Comparison of ENCODE assay signal across 8 mouse cellular contexts in genomic region chrX:48034144-48035113, GRCm38 (mm10). TPM values are rescaled to one million over a fixed set of nuclear protein-coding genes. Genes with fewer than 3 reads are reported as not detected.
DNase-seq lines count a peak whose midpoint lies in the region; TF ChIP-seq lines count a peak whose summit lies in the region.

Gene Apln (minus strand): TSS chrX:48034853.

- H3K36me3 ChIP-seq in liver, adult 2 months (ENCODE audit: control insufficient read depth, insufficient read depth, low read length) = no peaks in the 10 kb centered on the region

- no peaks in the 10 kb centered on the region for H3K79me2 ChIP-seq in liver, adult 2 months (ENCODE audit: control insufficient read depth, insufficient read depth, low read length)

- peak; percentile 29 for DNase-seq in right cerebral cortex, adult 18-20 months
- DNase-seq in right cerebral cortex, postnatal 36 days (ENCODE audit: low spot score in 2 of 2) = no peak
- peak; percentile 59 for DNase-seq in cerebellum, postnatal 10 days
- DNase-seq in gastrocnemius, postnatal 25 days = peak; percentile 29
- peak; percentile 44 for DNase-seq in kidney, adult 18-20 months
- no peak for DNase-seq in liver, adult 2 months (ENCODE audit: extremely low read depth, low read depth, low spot score)
- peak; percentile 13 for DNase-seq in naive thymus-derived CD4-positive, alpha-beta T cell, adult 2 months (ENCODE audit: low read depth)
- DNase-seq in urinary bladder, postnatal 4 days (ENCODE audit: low spot score in 2 of 2) = peak; percentile 19 to 61

- no peaks in the 10 kb centered on the region for H3K4me1 ChIP-seq in liver, adult 2 months (ENCODE audit: control insufficient read depth, insufficient read depth, low read length)

- peak within 1 kb of the TSS; percentile 51; the same call in 1 of the 2 replicates for H3K4me3 ChIP-seq in liver, adult 2 months (ENCODE audit: insufficient read depth, low read depth, low read length)

- WGBS in liver, adult 2 months = under 1% methylated on average over 58 of the region's 73 CpGs

- H3K27ac ChIP-seq in liver, adult 2 months (replicated peaks; ENCODE audit: insufficient read depth, low read depth, low read length) = no peak within 1 kb of the TSS

- TF ChIP-seq POLR2A in liver, adult 2 months (IDR thresholded peaks at IDR 0.05; ENCODE audit: extremely low read depth, insufficient read depth, low read length) = no peak

- no peaks in the 10 kb centered on the region for H3K27me3 ChIP-seq in liver, adult 2 months (ENCODE audit: control insufficient read depth, insufficient read depth, low read length)

- H3K9ac ChIP-seq in liver, adult 2 months (ENCODE audit: low read depth, low read length) = peak within 1 kb of the TSS; percentile 8; the same call in 1 of the 2 replicates

- no peak for TF ChIP-seq CTCF in liver, adult 2 months (IDR thresholded peaks at IDR 0.05; ENCODE audit: low read depth, low read length)

RNA-seq across cellular contexts. Expression of gene Apln, which starts in this region (rescaled TPM):
- 1 to 10 TPM; 2.6 to 4.5 TPM for total RNA-seq in gastrocnemius, postnatal 25 days (2021)
- 0.07 and 0.09 TPM in 2 replicates for total RNA-seq in liver, adult 2 months (2014; rRNA removed)
- polyA plus RNA-seq in liver, adult 2 months (2012; rRNA removed) = 0.04 TPM in 1 of 2 replicates, not detected in the other

Comparison
In these comparisons a context has a peak if more than half of its experiments do, and no peak if none do; other contexts are left out.
1. DNase-seq: peak in right cerebral cortex, adult 18-20 months (single experiment), cerebellum, postnatal 10 days (2 of 2), gastrocnemius, postnatal 25 days (single experiment), kidney, adult 18-20 months (single experiment), naive thymus-derived CD4-positive, alpha-beta T cell, adult 2 months (single experiment) and urinary bladder, postnatal 4 days (2 of 2); none in right cerebral cortex, postnatal 36 days (0 of 2) and liver, adult 2 months (single experiment).